Mouse (Mus musculus) megakaryocyte progenitor cell, adult 5-6 weeks (primary cell): ENCODE data around the gene Usp20. TPM values are rescaled to one million over a fixed set of nuclear protein-coding genes. Genes with fewer than 3 reads are reported as not detected.
"Not testable (repeated sequence)": the region's sequence is repeated elsewhere in the genome, so short reads cannot be mapped to it uniquely, and the experiment has no call there.

Experiments used
- ATAC-seq: replicated peaks from 2 replicates; pipeline ENCODE4 v1.8.0; 2016; ENCODE audit warnings: mild to moderate bottlenecking, moderate TSS enrichment, inconsistent platforms; ENCODE audit not compliant: poor library complexity
- total RNA-seq, 2 experiments: library from RNA; stranded (forward) in 1 of 2; stranded (reverse) in 1 of 2; fragments of 157-497, 149-512 nt in 1 of 2; fragments of 200-1000 nt in 1 of 2; gene quantifications; 2 replicates each; pipeline versions ENCODE4 v1.2.3 to v1.2.4; 2015 to 2017

The Usp20 gene
- total RNA-seq (2015), result 1.9 and 2.2 TPM in 2 replicates
- total RNA-seq (2017), result 2.7 TPM in 2 replicates

- ATAC-seq, result peak; percentile 92
These were observed at the start of gene Usp20, which contains the start of gene BC005624 for GRCm38 (mm10) chr2:30981790-30982513. Gene Usp20, plus strand, starts transcription at chr2:30982279. Gene BC005624, minus strand, starts transcription at chr2:30982201.

- ATAC-seq, result no peak
These were observed 49.0 kb upstream of the Usp20 start for GRCm38 (mm10) chr2:30933032-30933431.

GRCm38 (mm10) chr2:30933917-30934450, 48.1 kb upstream of the Usp20 start:
- ATAC-seq, result peak; percentile 76

GRCm38 (mm10) chr2:30936808-30937207, 45.3 kb upstream of the Usp20 start:
- ATAC-seq, result no peak

GRCm38 (mm10) chr2:30937731-30938130, 44.3 kb upstream of the Usp20 start:
- no peak for ATAC-seq

GRCm38 (mm10) chr2:30938574-30938991, 43.5 kb upstream of the Usp20 start:
- no peak for ATAC-seq

- peak; percentile 43 for ATAC-seq
These were observed 40.5 kb upstream of the Usp20 start for GRCm38 (mm10) chr2:30941586-30941985.

GRCm38 (mm10) chr2:30942116-30942515, 40.0 kb upstream of the Usp20 start:
- ATAC-seq, result not testable (repeated sequence)

- ATAC-seq, result peak; percentile 99
These were observed 39.5 kb upstream of the Usp20 start for GRCm38 (mm10) chr2:30942603-30943011.

- 0 out of 2 replicates have a peak, but pooled peaks have one; percentile 1 for ATAC-seq
These were observed 29.6 kb upstream of the Usp20 start for GRCm38 (mm10) chr2:30952457-30952823.

- peak; percentile 99 for ATAC-seq
These were observed 29.1 kb upstream of the Usp20 start, which contains the start of gene Tor1b for GRCm38 (mm10) chr2:30952824-30953490. Gene Tor1b, plus strand, starts transcription at chr2:30952959.

GRCm38 (mm10) chr2:30954797-30955196, 27.3 kb upstream of the Usp20 start:
- peak; percentile 30; the same call in 1 of the 2 replicates for ATAC-seq

GRCm38 (mm10) chr2:30957511-30957910, 24.6 kb upstream of the Usp20 start:
- ATAC-seq, result no peak

- ATAC-seq, result no peak
These were observed 23.4 kb upstream of the Usp20 start for GRCm38 (mm10) chr2:30958726-30959125.

GRCm38 (mm10) chr2:30959856-30960255, 22.2 kb upstream of the Usp20 start:
- ATAC-seq, result no peak

GRCm38 (mm10) chr2:30962570-30963254, 19.4 kb upstream of the Usp20 start:
- no peak for ATAC-seq

- peak; percentile 51 for ATAC-seq
These were observed 16.5 kb upstream of the Usp20 start for GRCm38 (mm10) chr2:30965627-30966026.

- peak; percentile 44; the same call in 1 of the 2 replicates for ATAC-seq
These were observed 15.3 kb upstream of the Usp20 start for GRCm38 (mm10) chr2:30966826-30967225.

GRCm38 (mm10) chr2:30967352-30968327, 14.4 kb upstream of the Usp20 start, which contains the start of gene Tor1a:
Gene Tor1a, minus strand, starts transcription at chr2:30967933.
- peak; percentile 92 for ATAC-seq

GRCm38 (mm10) chr2:30983024-30983423, 945 bp downstream of the Usp20 start:
- no peak for ATAC-seq
